Mouse (Mus musculus) heart, adult 11 months (tissue): ENCODE measurements around the gene March4.

Experiments
- DNase-seq: peaks from one replicate; pipeline ENCODE4 v3.0.0; 2022

March4 gene

DNA sequence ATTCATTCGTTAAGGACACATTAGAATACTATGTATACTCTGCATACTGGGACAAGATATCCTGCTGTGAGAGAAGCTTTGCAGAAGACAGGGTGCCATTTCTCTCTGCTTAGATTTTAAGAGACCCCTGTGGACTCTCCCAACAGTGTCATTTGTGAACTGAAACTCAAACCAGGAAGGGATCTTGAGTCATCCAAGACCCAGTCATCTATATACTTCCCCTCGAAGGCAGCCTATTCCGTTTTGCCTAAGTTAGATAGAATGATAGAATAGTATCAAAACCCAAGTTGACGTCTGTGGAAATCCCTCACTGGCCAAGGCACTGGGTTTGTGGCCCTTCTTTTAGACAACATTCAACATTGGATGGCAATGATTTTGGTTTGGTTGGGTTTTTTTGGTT is 7.5 kb downstream of the March4 start:
- DNase-seq, result peak; percentile 13

DNA sequence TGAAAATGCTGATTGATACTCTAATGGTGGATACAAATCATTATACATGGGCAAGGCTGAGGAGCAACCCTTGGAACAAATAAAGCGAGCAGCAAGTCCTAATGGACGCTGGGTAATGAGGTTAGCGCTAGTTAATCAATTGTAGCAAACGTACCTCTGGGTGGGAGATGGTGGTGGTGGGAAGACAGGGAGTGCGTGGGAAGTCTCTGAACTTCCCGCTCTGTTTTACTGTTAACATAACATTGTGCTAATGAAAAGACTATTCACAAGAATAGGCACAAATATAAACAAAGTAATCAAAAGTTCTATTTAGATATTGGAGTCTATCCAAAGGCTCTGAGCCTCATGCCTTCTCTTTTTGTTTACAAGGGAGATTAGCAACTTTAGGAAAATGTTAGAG is 13.1 kb downstream of the March4 start:
- DNase-seq, result peak; percentile 41

DNA sequence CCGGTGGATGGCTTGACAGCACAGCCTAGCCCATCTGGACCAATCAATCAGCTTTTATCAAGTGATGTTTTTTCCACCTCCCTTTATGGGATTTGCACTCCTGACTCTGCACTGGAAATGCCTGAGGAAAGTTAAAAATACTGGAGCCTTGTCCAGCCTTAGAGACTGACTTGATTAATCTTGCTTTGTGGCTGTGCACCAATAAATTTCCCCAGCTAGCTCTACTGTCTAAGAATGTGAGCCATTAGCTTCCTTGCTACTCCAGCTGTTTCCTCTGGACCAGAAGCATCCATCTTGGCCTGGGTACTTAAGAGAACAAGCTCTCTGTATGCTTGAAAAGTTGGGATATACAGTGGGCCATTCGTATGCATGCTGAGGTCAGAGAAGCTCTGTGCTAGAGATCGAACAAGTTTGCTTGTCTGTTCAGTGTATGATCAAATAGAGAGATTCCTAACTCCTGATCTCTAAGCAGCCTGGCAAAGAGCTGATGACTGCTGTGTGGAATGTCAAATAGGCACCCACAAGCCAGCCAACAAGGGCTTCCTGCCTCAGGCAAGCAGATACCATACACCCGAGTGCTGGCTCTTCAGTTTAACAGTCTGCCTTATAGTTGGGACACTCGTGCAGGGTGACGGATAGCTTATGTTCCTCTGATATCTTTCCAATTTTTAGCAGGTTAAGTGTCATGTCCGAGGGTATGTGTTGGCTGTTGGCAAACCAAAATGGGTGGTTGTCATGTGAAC is 25.8 kb downstream of the March4 start:
- DNase-seq, result no peak

DNA sequence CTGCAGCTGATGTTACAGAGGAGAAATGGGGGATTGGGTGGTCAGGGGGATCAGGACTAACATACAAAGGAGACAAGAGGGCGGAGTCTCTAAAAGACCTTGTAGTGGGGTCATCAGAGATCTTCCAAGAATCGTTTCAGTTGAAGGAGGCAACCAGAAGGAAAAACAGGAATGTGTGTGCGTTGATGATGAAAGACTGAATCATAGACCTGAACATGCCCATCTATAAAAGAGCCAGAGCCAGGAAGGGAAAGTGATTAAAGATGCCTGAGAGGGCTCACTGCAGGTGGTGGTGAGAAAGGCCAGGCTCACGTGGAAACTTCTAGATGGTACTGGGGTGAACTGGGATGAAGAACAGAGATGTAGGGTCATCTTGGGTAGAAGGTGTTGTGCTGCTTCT is 27.2 kb downstream of the March4 start:
- peak; percentile 46 for DNase-seq

DNA sequence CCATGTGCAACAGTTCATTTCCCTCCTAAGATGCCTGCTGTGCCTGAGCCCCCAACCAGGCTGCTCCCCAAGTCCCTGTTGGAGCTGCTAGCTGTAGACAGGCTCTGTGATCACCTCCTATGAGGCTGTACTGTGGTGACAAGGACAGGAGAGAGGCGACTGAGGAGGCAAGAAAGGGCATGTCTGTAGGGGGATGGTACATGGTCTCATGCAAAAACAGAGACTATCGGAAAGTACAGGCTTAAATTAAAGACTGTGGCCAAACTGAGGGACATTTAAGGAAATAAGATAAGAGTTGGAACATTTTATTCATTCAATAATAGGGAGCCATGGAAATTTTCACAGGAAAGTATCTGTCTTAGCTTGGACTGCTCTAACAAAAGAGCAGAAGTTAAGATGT is 29.1 kb downstream of the March4 start:
- peak; percentile 71 for DNase-seq

DNA sequence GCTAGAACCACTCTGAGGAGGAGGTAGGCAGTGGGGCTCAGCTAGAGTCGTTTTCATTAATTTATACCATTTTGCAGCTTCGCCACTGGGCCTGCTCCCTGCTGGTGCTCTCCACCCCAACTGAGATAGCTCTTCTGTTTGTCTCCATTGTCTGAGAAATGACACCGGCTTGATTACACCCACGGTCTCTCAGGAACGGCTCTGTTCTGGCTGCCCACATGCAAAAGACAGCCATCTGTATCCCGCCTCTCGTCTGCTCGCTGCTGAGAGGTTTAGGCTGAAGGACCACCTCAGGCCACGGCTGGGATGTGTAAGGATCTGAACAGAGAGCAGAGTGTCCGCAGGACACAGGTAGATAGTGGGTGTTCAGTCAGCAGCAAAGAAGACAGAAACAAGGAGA is 30.5 kb downstream of the March4 start:
- DNase-seq, result no peak

DNA sequence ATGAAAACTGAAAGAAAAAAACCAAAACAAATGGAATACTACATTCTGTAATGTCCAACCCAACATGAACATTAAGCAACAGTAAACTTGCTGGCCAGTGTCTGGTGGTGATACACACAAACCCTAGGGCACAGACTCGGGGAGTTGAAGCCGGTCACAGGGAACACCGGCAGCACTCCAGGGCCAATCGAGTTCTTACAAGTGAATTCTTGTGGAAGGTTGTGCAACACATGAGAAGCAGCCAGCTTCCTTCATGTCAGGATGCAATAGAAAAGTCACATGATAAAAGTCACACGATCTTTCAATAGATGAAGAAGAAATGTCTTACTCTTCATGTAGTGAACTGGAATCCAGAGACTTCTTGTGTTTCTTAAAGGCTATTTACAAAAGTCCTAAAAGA is 39.1 kb downstream of the March4 start:
- peak; percentile 58 for DNase-seq

DNA sequence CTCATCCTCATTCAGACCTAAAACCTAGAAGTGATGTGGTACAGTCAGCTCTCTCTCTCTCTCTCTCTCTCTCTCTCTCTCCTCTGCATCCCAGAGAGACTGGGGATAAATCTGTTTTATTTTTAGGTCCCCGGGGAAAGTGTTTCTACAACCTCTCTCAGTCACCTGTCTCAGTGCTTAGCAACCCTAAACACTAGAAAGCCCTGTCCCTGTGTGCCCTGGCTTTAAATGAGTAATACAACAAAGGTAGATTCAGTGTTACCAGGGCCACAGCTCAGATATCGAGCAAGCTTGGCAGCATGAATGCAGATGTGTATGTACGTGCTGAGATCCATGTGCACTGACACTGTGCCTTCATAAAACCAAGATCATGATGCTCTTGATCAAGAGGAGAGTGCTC is 43.3 kb downstream of the March4 start:
- DNase-seq, result peak; percentile 74

GRCm38 (mm10) chr1:72492666-72493065 is 44.1 kb downstream of the March4 start:
- DNase-seq, result peak; percentile 55

- no peak for DNase-seq
Measured at GRCm38 (mm10) chr1:72491307-72491706, 45.4 kb downstream of the March4 start.

DNA sequence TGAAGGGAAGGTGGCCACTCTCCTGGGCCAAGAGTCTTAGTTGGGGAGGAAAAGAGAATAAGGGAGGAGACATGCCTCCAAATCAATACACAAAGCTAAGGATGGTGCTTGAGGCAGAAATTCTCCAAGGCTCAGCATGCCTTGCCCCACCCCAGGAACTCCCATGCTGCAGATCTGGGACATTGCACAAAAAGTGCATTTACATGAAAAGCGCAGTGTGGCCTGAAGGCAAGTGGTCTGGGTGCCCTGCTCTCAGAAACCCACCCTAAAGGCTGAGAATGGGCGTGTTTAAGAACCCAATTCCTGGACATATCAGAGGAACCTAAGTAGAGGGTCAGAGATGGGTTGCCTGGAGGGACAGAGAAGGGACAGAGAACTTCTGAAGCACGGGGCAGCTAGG is 45.9 kb downstream of the March4 start:
- peak; percentile 75 for DNase-seq

DNA sequence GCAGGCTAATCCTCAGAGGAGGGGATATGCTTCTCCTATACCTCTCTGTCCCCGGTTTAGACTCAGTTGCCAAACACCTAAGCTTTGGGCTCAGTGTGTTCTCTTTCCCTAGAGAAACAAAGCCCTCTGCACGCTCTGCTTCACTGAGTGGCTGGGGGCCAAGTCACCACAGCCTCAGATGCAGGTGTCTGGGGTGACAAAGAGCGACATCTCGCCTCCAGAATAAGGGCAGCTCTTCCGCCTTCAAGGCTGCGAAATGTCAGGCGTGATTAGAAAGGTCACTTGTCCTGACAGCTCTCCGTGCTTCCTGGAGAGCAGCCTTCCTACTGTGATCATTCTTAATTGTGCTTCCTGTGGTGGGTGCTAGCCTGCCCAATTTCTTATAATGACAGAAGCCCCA is 46.5 kb downstream of the March4 start:
- peak; percentile 72 for DNase-seq

DNA sequence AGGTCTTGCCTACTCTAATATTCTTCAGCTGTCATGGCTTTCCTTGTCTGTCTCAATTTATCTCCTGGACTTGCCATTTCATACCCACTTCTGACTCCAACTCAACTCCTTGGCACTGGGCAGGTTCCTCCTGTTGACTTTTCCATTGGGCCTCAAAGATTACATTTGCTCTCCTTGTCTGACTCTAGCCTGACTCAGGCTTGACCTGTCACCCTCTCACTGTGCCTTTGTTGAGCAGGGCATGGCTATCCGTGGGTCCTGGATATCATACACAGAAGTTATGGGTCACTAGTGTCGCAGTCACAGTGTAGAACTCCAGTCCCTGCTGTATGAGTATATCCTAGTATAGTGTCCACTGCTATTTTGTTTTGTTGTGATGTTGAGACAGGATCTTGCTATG is 60.1 kb downstream of the March4 start:
- no peak for DNase-seq

DNA sequence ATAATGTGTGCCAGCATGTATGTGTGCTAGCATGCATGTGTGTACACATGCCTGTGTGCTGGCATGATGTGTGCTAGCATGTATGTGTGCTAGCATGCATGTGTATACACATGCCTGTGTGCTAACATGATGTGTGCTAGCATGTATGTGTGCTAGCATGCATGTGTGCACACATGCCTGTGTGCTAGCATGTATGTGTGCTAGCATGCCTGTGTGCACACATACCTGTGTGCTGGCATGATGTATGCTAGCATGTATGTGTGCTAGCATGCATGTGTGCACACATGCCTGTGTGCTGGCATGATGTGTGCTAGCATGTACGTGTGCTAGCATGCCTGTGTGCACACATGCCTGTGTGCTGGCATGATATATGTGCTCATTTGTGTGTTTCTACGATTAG is 67.7 kb downstream of the March4 start:
- DNase-seq, result no peak

DNA sequence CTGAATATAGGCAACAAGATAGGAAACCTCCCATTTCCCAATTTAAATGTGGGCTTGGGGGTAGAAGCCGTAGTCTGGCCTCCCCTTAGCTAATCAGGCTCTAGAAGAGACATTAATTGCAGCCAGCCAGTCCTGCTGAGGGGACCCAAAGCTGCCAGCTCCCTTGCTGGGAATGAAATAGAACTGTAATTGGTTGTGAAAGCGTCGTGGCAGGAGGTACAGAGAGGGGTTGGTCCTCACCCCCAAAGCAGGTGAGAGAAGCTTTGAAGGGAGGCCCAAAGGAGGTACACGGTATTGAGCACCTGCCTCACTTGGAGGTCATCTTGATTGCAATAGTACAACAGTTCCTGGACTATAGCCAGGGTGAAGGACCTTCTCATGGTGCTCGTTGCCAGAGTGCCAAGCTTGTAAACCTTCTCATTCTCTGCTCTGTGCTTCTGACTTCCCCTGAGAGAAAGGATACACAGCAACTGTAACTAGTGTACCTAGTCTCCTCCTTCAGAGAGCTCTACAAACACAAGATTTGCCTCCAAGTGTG is 68.2 kb downstream of the March4 start:
- DNase-seq, result no peak

- no peak for DNase-seq
Measured at GRCm38 (mm10) chr1:72464926-72465583, 71.7 kb downstream of the March4 start.

GRCm38 (mm10) chr1:72462516-72462915 is 74.2 kb downstream of the March4 start:
- no peak for DNase-seq

DNA sequence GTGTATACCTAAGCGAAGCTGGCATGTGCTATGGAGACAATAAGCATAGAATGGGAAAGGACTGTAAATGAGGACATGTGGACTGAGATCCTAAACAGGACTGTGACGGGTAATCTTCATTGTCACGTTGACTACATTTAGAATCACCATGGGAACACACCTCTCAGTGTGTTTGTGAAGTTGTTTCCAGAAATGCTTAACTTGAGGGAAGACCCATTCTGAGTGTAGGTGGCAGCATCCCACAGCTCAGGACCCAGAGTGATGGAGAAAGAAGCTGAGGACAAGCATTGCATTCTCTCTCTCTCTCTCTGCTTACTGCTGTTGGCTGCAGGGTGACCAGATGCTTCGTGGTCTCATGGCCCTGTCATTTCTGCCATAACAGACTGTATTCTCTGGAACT is 79.1 kb downstream of the March4 start:
- DNase-seq, result no peak

- no peak for DNase-seq
Measured at GRCm38 (mm10) chr1:72455923-72456322, 80.8 kb downstream of the March4 start.

GRCm38 (mm10) chr1:72454733-72455201 is 82.0 kb downstream of the March4 start:
- DNase-seq, result no peak

- DNase-seq, result no peak
Measured at GRCm38 (mm10) chr1:72452839-72453238, 83.9 kb downstream of the March4 start.

DNA sequence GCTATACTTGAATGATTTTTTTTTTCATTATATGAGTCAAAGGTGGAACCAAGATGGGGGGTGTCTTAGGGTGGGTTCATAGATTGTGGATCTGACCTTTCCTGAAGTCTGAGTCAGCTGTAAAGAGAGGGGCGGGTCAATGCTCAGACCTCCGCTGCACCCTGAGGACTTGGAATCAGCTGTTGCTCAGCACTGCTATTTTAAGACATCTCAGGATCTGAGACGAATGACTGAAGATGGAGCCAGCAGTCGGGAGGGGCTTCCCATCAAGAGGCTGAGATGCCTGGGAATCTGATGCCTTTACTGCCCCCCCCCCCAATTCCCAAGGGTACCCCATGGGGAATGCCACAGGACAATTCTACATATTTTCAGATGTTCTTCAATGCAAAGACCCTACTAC is 85.9 kb downstream of the March4 start:
- DNase-seq, result no peak

DNA sequence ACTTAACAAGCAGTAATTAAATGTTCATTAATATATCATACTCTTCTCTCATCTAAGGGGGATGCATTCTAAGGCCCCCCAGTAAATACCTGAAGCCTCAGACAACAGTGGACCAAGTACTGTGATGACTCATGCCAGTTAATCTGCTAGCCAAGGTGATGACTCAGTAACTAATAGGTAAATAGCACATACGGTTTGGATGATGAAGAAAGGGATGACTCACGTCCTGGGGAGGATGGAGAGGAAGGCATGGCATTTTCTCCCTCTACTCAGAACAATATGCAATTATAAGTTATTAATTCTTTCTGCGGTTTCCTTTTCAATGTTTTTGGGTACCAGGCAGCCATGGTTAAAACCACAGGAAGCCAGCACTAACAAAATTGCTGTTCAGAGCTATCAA is 87.0 kb downstream of the March4 start:
- no peak for DNase-seq

DNA sequence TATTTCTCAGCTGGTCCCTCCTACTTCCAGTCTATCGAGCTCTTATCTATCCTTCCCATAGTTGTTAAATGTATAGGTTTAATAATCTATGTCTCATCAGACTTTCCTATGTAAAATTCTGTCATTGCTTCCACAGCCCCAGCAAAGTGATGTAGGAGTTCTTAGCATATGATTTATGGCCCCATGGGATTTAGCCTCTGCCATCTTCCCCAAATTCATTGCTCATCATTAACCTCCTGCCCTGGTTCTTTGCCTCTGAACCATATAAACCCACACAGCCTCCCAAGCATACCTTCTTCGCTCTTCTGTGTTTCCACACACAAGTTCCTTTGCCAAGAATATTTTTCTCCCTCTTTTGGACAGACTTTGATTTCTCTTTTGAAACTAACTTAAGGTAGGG is 94.0 kb downstream of the March4 start:
- DNase-seq, result no peak
